Mouse (Mus musculus) stomach, postnatal 0 days (tissue): ENCODE results near the gene Lrrd1. TPM values are rescaled to one million over a fixed set of nuclear protein-coding genes. Genes with fewer than 3 reads are reported as not detected.

Experiments used
- ATAC-seq: fragments of 200-750 bp; cut with Nextera tagmentation; 2 replicates; pipeline ENCODE4 v1.8.0; 2017; ENCODE audit not compliant: low FRiP score, low TSS enrichment
- DNase-seq: peaks from one replicate; pipeline ENCODE4 v3.0.0-alpha.2; 2016; ENCODE audit warnings: low spot score
- H3K27ac ChIP-seq: fragments of 300-500 bp; sonication (generic); replicated peaks from 2 replicates; pipeline ENCODE4 v1.5.1; 2014; ENCODE audit warnings: mild to moderate bottlenecking, control low read depth
- H3K27me3 ChIP-seq: fragments of 300-500 bp; sonication (generic); 2 replicates; pipeline ENCODE4 v1.6.1; 2014; ENCODE audit warnings: low read length; ENCODE audit not compliant: control insufficient read depth, insufficient read depth
- H3K36me3 ChIP-seq: fragments of 300-500 bp; sonication (generic); 2 replicates; pipeline ENCODE4 v1.6.1; 2014; ENCODE audit warnings: low read length, mixed read lengths; ENCODE audit not compliant: control insufficient read depth, insufficient read depth
- H3K4me1 ChIP-seq: fragments of 300-500 bp; sonication (generic); replicated peaks from 2 replicates; pipeline ENCODE4 v1.6.1; 2014; ENCODE audit warnings: antibody characterized with exemption; ENCODE audit not compliant: control insufficient read depth, insufficient read depth
- H3K4me2 ChIP-seq: fragments of 300-500 bp; sonication (generic); replicated peaks from 2 replicates; pipeline ENCODE4 v1.6.1; 2014; ENCODE audit warnings: low read depth, mild to moderate bottlenecking, control low read depth, moderate library complexity
- H3K4me3 ChIP-seq: fragments of 300-500 bp; sonication (generic); 2 replicates; pipeline ENCODE4 v1.5.1; 2014; ENCODE audit warnings: low read depth, low read length, control low read depth
- H3K9ac ChIP-seq: fragments of 300-500 bp; sonication (generic); 2 replicates; pipeline ENCODE4 v1.6.1; 2014; ENCODE audit warnings: mild to moderate bottlenecking, low read length, control low read depth, mixed read lengths
- H3K9me3 ChIP-seq: fragments of 300-500 bp; sonication (generic); 2 replicates; pipeline ENCODE4 v1.6.1; 2016; ENCODE audit warnings: low read length; ENCODE audit not compliant: control insufficient read depth
- CTCF ChIP-seq: IDR thresholded peaks from 2 replicates; pipeline ENCODE4 v1.5.1; 2016; ENCODE audit warnings: antibody characterized with exemption, low read depth, mild to moderate bottlenecking, moderate library complexity
- EP300 ChIP-seq: optimal IDR thresholded peaks from 2 replicates; pipeline ENCODE3; 2016; ENCODE audit warnings: antibody characterized with exemption
- WGBS: fragments of 180-500 bp; shearing (Covaris S2); extraction: QIAGEN DNeasy Blood & Tissue Kit; methylation state at CpG from one replicate; pipeline ENCODE4 v1.1.7; 2014; 5-methylcytosine and 5-hydroxymethylcytosine counted together
- polyA plus RNA-seq: library from polyadenylated mRNA; unstranded; fragments of >200 nt; fragmentation: Nextera tagmentation; extraction: Ambion mirVana; gene quantifications from 2 replicates; pipeline ENCODE4 v1.2.1, GENCODE M21; 2015

The Lrrd1 gene
- polyA plus RNA-seq, 1 experiment from 2014 or later = not detected

- H3K9ac ChIP-seq = no peak overlapping the region
- no peaks in the 10 kb centered on the region for H3K4me1 ChIP-seq
- H3K9me3 ChIP-seq = no peaks in the 10 kb centered on the region
- no peak for DNase-seq
- no peak overlapping the region for H3K4me3 ChIP-seq
- no peak overlapping the region for H3K27ac ChIP-seq
- no peaks in the 10 kb centered on the region for H3K27me3 ChIP-seq
- WGBS = 60% methylated on average over 2 of the region's 2 CpGs
- no peak for ATAC-seq
- H3K4me2 ChIP-seq = no peak overlapping the region
- TF ChIP-seq CTCF (no peak), EP300 (no peak)
- H3K36me3 ChIP-seq = no peaks in the 10 kb centered on the region
These were observed 60.5 kb downstream of the Lrrd1 start for GRCm38 (mm10) chr5:3905471-3905870.

Other genes starting within 250 kb of the Lrrd1 start
- 6.2 and 8.7 TPM in 2 replicates for gene Pex1, start 249.1 kb upstream of the Lrrd1 start, polyA plus RNA-seq
- 7.0 TPM in 2 replicates for gene Rbm48, start 248.6 kb upstream of the Lrrd1 start, polyA plus RNA-seq
- gene Tmbim7, start 194.0 kb upstream of the Lrrd1 start, polyA plus RNA-seq = not detected in 2 replicates
- 40.4 and 40.6 TPM in 2 replicates for gene Gatad1, start 188.0 kb upstream of the Lrrd1 start, polyA plus RNA-seq
- 5.9 and 6.2 TPM in 2 replicates for gene Ankib1, start 42.2 kb upstream of the Lrrd1 start, polyA plus RNA-seq
- gene Krit1, start 42.0 kb upstream of the Lrrd1 start, polyA plus RNA-seq = 18.2 and 19.8 TPM in 2 replicates
- 4.1 and 4.9 TPM in 2 replicates for gene Mterf1a, start 48.8 kb downstream of the Lrrd1 start, polyA plus RNA-seq
- 103 and 104 TPM in 2 replicates for gene Akap9, start 82.9 kb downstream of the Lrrd1 start, polyA plus RNA-seq